Mouse (Mus musculus) kidney, embryonic 14.5 days (tissue): ENCODE measurements around the gene Gm14326. TPM values are rescaled to one million over a fixed set of nuclear protein-coding genes. Genes with fewer than 3 reads are reported as not detected.

ENCODE experiments used
- polyA plus RNA-seq: library from polyadenylated mRNA; unstranded; fragments of >200 nt; fragmentation: Nextera tagmentation; extraction: Ambion mirVana; gene quantifications from 2 replicates; pipeline ENCODE4 v1.2.1, GENCODE M21; 2014

Gm14326 gene
- polyA plus RNA-seq, 1 experiment from 2014 or later, result 20.5 TPM

Other genes starting within 250 kb of the Gm14326 start
- 8.7 and 12.1 TPM in 2 replicates for gene Gm14322, start 198.0 kb downstream of the Gm14326 start, polyA plus RNA-seq
- 33.5 and 45.7 TPM in 2 replicates for gene Gm14325, start 117.0 kb downstream of the Gm14326 start, polyA plus RNA-seq
- 3.8 and 5.2 TPM in 2 replicates for gene Gm14327, start 60.2 kb downstream of the Gm14326 start, polyA plus RNA-seq
- 0.81 and 1.6 TPM in 2 replicates for gene Zfp972, start 31.7 kb downstream of the Gm14326 start, polyA plus RNA-seq
- 12.5 and 17.0 TPM in 2 replicates for gene Zfp971, start 66.0 kb upstream of the Gm14326 start, polyA plus RNA-seq
- gene Zfp931, start 121.2 kb upstream of the Gm14326 start, polyA plus RNA-seq, result 16.2 and 22.7 TPM in 2 replicates
- gene Phactr3, start 161.7 kb upstream of the Gm14326 start, polyA plus RNA-seq, result 0.81 and 0.95 TPM in 2 replicates